Mouse (Mus musculus) bone marrow, adult 2 months (tissue): Measurements from ENCODE around the gene Btbd6.

ENCODE experiments used
- CTCF ChIP-seq: fragments of 200-500 bp; IDR thresholded peaks from 2 replicates; pipeline ENCODE4 v1.5.1; 2011; ENCODE audit warnings: low read length, control low read depth; ENCODE audit not compliant: control insufficient read depth, insufficient read depth
- POLR2A ChIP-seq: fragments of 200-500 bp; IDR thresholded peaks from 2 replicates; pipeline ENCODE4 v1.6.1; 2011; ENCODE audit warnings: low read depth, mild to moderate bottlenecking, control low read depth, low read length, borderline replicate concordance; ENCODE audit not compliant: control insufficient read depth

- no peak for TF ChIP-seq CTCF
- TF ChIP-seq POLR2A, result no peak
Measured at GRCm38 (mm10) chr12:113027495-113027894, 51.2 kb downstream of the Btbd6 start.
